Mouse (Mus musculus) ES-E14 (cell line): ENCODE results near the gene Hbq1a.

Experiments
- CHD2 ChIP-seq: IDR thresholded peaks from 2 replicates; pipeline ENCODE4 v1.6.1; 2014; ENCODE audit warnings: mild to moderate bottlenecking, low read depth, low read length, inconsistent platforms
- HCFC1 ChIP-seq: IDR thresholded peaks from 2 replicates; pipeline ENCODE4 v1.6.1; 2012; ENCODE audit warnings: low read length, inconsistent platforms, borderline replicate concordance; ENCODE audit not compliant: insufficient read depth
- MAFK ChIP-seq: IDR thresholded peaks from 2 replicates; pipeline ENCODE4 v1.6.1; 2014; ENCODE audit warnings: mild to moderate bottlenecking, low read depth, low read length, inconsistent platforms; ENCODE audit not compliant: insufficient read depth
- ZC3H11A ChIP-seq: IDR thresholded peaks from 2 replicates; pipeline ENCODE4 v1.6.1; 2012; ENCODE audit warnings: low read depth, mild to moderate bottlenecking, inconsistent platforms, low read length, borderline replicate concordance
- ZNF384 ChIP-seq: IDR thresholded peaks from 2 replicates; pipeline ENCODE4 v1.6.1; 2012; ENCODE audit warnings: low read depth, low read length, inconsistent platforms

GRCm38 (mm10) chr11:32309928-32310327 is 10.1 kb downstream of the Hbq1a start:
- no peak for TF ChIP-seq CHD2
- no peak for TF ChIP-seq ZC3H11A
- TF ChIP-seq ZNF384 = no peak
- no peak for TF ChIP-seq MAFK
- TF ChIP-seq HCFC1 = no peak
